Mouse (Mus musculus): ENCODE data around the gene Krt12. TPM values are rescaled to one million over a fixed set of nuclear protein-coding genes. Genes with fewer than 3 reads are reported as not detected.

The Krt12 gene
- polyA plus RNA-seq, 1 experiment from 2014 or later, result not detected

DNA sequence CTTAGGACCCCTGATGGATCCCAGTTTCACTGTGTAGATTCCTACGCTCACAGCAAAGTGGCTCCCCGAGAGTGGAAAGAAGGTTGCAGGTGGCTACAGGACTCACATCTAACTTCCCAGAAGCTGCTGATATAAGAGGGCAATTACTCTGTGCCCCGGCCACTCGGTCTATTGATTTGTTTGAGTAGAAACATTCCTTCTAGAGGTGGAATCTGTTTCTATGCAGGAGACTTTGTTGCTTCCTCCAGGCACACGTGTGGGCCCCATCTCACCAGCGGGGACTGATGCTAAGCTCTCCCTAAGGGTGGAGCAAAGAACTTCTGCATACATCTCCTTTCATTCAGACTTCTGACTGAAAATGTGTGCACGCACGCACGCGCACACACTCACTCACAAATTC, 17.4 kb upstream of the Krt12 start:
- H3K36me3 ChIP-seq (replicated peaks; ENCODE audit: insufficient read depth, low read length), result no peaks in the 10 kb centered on the region
- no peak for DNase-seq
- H3K4me1 ChIP-seq (ENCODE audit: insufficient read depth), result peaks cover 3% of the 10 kb centered on the region; the same call in 1 of the 2 replicates
- no peak overlapping the region for H3K9ac ChIP-seq (replicated peaks)
- TF ChIP-seq EP300 (IDR thresholded peaks at IDR 0.05; ENCODE audit: low read depth) (no peak), CTCF (IDR thresholded peaks at IDR 0.05; ENCODE audit: low read depth) (no peak)
- no peak overlapping the region for H3K4me3 ChIP-seq (ENCODE audit: low read depth, low read length)
- no peak for ATAC-seq
- no peak overlapping the region for H3K27ac ChIP-seq (ENCODE audit: low read depth)
- 56% methylated on average over 10 of the region's 10 CpGs for WGBS (ENCODE audit: insufficient replicate concordance)
- H3K4me2 ChIP-seq (ENCODE audit: low read depth, low read length), result no peak overlapping the region
- no peaks in the 10 kb centered on the region for H3K27me3 ChIP-seq (ENCODE audit: insufficient read depth, low read length)
- H3K9me3 ChIP-seq (ENCODE audit: low read length), result no peaks in the 10 kb centered on the region

DNA sequence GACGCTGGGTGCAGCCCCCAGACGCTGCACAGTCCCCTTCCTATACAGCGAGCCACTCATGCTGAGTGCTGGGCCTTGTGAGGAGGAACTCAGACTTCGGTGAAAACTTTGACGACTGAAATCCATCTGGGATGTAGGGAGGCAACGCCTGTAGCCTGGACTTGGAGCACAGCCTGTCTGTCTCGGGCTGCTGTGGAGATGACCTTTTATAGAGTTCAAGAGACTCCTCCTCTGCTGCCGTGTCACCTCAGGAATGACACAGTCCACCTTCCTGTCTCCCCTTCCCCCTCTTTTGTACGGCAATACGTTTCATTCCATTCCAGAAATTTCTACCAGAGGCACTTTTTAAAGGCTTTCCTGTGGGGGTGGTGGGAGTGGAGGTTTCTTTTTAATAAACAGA, 15.9 kb upstream of the Krt12 start, which contains the start of gene Krt20:
Gene Krt20, minus strand, starts transcription at position 179 of the 400 bp plus-strand sequence.
- Histone ChIP-seq H3K27ac (ENCODE audit: low read depth) (peak within 1 kb of the TSS; percentile 44; the same call in 1 of the 2 replicates), H3K4me3 (ENCODE audit: low read depth, low read length) (peak within 1 kb of the TSS; percentile 42), H3K9ac (replicated peaks) (peak within 1 kb of the TSS; percentile 54), H3K4me1 (ENCODE audit: insufficient read depth) (peaks cover 3% of the 10 kb centered on the region; the same call in 1 of the 2 replicates), H3K36me3 (replicated peaks; ENCODE audit: insufficient read depth, low read length) (no peaks in the 10 kb centered on the region), H3K27me3 (ENCODE audit: insufficient read depth, low read length) (no peaks in the 10 kb centered on the region), H3K9me3 (ENCODE audit: low read length) (no peaks in the 10 kb centered on the region), H3K4me2 (ENCODE audit: low read depth, low read length) (peak within 1 kb of the TSS; percentile 65)
- DNase-seq (peak; percentile 31), ATAC-seq (peak; percentile 76; the same call in 1 of the 2 replicates)
- TF ChIP-seq EP300 (IDR thresholded peaks at IDR 0.05; ENCODE audit: low read depth) (no peak), CTCF (IDR thresholded peaks at IDR 0.05; ENCODE audit: low read depth) (no peak)
- WGBS (ENCODE audit: insufficient replicate concordance), result 42% methylated on average over 10 of the region's 10 CpGs

DNA sequence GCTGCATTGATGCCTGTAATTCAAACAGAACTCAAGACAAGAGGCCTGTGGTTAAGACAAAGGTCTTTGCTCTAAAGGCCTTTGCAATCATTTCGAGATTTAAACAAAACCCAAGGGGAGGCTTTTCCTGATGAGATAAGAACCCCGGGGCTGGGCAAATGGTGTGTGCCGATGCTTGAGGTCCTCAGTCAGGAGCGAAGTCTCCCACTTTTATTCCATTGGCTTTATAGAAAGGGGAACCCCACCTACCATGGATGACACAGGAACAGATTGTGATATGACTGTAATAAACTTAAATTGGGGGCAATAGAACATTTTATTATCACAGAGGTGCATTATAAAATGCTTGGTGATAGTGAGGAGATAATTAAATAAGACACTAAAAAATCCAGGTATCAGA, 14.6 kb upstream of the Krt12 start:
- ATAC-seq, result no peak
- H3K27ac ChIP-seq (ENCODE audit: low read depth), result no peak overlapping the region
- no peak overlapping the region for H3K4me3 ChIP-seq (ENCODE audit: low read depth, low read length)
- WGBS (ENCODE audit: insufficient replicate concordance), result 52% methylated on average over 4 of the region's 4 CpGs
- no peak for DNase-seq
- no peaks in the 10 kb centered on the region for H3K27me3 ChIP-seq (ENCODE audit: insufficient read depth, low read length)
- H3K36me3 ChIP-seq (replicated peaks; ENCODE audit: insufficient read depth, low read length), result no peaks in the 10 kb centered on the region
- peak overlapping the region; percentile 38 for H3K4me2 ChIP-seq (ENCODE audit: low read depth, low read length)
- H3K9ac ChIP-seq (replicated peaks), result no peak overlapping the region
- no peak for TF ChIP-seq CTCF (IDR thresholded peaks at IDR 0.05; ENCODE audit: low read depth)
- no peak for TF ChIP-seq EP300 (IDR thresholded peaks at IDR 0.05; ENCODE audit: low read depth)
- H3K4me1 ChIP-seq (ENCODE audit: insufficient read depth), result peaks cover 3% of the 10 kb centered on the region; the same call in 1 of the 2 replicates
- H3K9me3 ChIP-seq (ENCODE audit: low read length), result no peaks in the 10 kb centered on the region

DNA sequence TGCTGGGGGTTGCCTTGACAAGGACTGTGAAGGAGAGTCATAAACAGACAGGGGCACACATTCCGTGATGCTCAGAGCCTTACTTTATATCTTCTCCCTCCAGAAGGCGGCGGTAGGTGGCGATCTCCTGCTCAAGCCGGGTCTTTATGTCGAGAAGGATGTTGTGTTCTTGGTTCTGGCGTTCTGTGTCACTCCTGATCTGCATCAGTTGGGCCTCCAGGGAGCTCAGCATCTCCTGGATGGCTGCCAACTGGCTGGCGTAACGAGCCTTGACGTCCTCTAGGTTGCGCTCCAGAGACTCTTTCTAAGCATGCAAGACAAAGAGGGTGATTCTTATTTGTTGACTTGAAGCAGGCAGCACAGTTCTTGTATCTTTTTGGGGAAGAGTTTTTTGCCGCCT, 8.6 kb upstream of the Krt12 start:
- Histone ChIP-seq H3K36me3 (replicated peaks; ENCODE audit: insufficient read depth, low read length) (no peaks in the 10 kb centered on the region), H3K4me2 (ENCODE audit: low read depth, low read length) (no peak overlapping the region), H3K9me3 (ENCODE audit: low read length) (no peaks in the 10 kb centered on the region), H3K27me3 (ENCODE audit: insufficient read depth, low read length) (no peaks in the 10 kb centered on the region), H3K27ac (ENCODE audit: low read depth) (no peak overlapping the region), H3K4me3 (ENCODE audit: low read depth, low read length) (no peak overlapping the region), H3K9ac (replicated peaks) (no peak overlapping the region), H3K4me1 (ENCODE audit: insufficient read depth) (no peaks in the 10 kb centered on the region)
- no peak for ATAC-seq
- 55% methylated on average over 12 of the region's 12 CpGs for WGBS (ENCODE audit: insufficient replicate concordance)
- TF ChIP-seq CTCF (IDR thresholded peaks at IDR 0.05; ENCODE audit: low read depth), result peak; percentile 30
- TF ChIP-seq EP300 (IDR thresholded peaks at IDR 0.05; ENCODE audit: low read depth), result no peak
- DNase-seq, result peak; percentile 38

DNA sequence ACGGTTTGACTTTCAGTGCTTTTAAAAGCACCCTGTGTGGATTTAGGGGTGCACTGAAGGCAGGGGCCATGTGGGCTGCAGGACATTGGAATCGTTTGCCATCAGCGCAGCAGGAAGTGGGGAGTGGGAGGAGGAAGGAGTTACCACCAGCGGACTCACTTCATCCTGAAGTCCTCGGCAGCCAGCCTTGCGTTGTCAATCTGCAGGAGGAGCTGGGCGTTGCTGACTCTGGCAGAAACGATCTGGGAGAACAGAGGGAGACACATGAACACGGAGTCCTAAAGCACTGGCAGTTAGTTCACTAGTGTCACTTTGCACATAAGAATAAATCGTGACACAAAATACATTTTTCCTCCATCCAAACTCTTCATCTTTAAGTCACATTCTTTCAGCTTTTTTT, 1.5 kb downstream of the Krt12 start:
- no peak for TF ChIP-seq EP300 (IDR thresholded peaks at IDR 0.05; ENCODE audit: low read depth)
- TF ChIP-seq CTCF (IDR thresholded peaks at IDR 0.05; ENCODE audit: low read depth), result no peak
- no peaks in the 10 kb centered on the region for H3K36me3 ChIP-seq (replicated peaks; ENCODE audit: insufficient read depth, low read length)
- H3K4me2 ChIP-seq (ENCODE audit: low read depth, low read length), result no peak overlapping the region

DNA sequence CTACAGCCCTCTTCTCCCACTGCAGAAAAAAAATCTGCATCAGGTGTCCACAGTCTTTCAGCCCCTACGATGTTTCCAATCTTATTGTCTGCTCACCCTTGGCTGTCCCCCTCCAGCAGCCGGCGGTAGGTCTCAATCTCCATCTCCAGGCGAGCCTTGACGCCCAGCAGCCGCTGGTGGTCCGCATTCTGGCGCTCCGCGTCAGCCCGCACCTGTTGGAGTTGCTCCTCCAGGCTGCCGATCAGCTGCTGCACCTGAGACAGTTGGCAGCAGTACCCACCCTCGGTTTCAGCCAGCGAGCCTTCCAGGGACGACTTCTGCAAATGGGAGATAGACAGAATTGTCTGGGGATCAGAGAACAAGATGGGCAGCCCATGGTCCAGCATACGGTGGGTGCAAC, 4.2 kb downstream of the Krt12 start:
- no peaks in the 10 kb centered on the region for H3K4me1 ChIP-seq (ENCODE audit: insufficient read depth)
- H3K27me3 ChIP-seq (ENCODE audit: insufficient read depth, low read length), result no peaks in the 10 kb centered on the region
- H3K4me2 ChIP-seq (ENCODE audit: low read depth, low read length), result no peak overlapping the region
- no peaks in the 10 kb centered on the region for H3K36me3 ChIP-seq (replicated peaks; ENCODE audit: insufficient read depth, low read length)
- H3K9me3 ChIP-seq (ENCODE audit: low read length), result no peaks in the 10 kb centered on the region
- H3K9ac ChIP-seq (replicated peaks), result no peak overlapping the region
- H3K27ac ChIP-seq (ENCODE audit: low read depth), result no peak overlapping the region
- no peak for TF ChIP-seq CTCF (IDR thresholded peaks at IDR 0.05; ENCODE audit: low read depth)
- TF ChIP-seq EP300 (IDR thresholded peaks at IDR 0.05; ENCODE audit: low read depth), result no peak
- DNase-seq (no peak), ATAC-seq (no peak)
- H3K4me3 ChIP-seq (ENCODE audit: low read depth, low read length), result no peak overlapping the region
- 65% methylated on average over 16 of the region's 16 CpGs for WGBS (ENCODE audit: insufficient replicate concordance)

More for the DNA sequence above, 1.5 kb downstream of the Krt12 start:
- DNase-seq, result no peak
- Histone ChIP-seq H3K9ac (replicated peaks) (no peak overlapping the region), H3K27me3 (ENCODE audit: insufficient read depth, low read length) (no peaks in the 10 kb centered on the region), H3K4me3 (ENCODE audit: low read depth, low read length) (no peak overlapping the region), H3K9me3 (ENCODE audit: low read length) (no peaks in the 10 kb centered on the region), H3K27ac (ENCODE audit: low read depth) (no peak overlapping the region), H3K4me1 (ENCODE audit: insufficient read depth) (no peaks in the 10 kb centered on the region)
- ATAC-seq, result no peak
- WGBS (ENCODE audit: insufficient replicate concordance), result 35% methylated on average over 10 of the region's 10 CpGs

DNA sequence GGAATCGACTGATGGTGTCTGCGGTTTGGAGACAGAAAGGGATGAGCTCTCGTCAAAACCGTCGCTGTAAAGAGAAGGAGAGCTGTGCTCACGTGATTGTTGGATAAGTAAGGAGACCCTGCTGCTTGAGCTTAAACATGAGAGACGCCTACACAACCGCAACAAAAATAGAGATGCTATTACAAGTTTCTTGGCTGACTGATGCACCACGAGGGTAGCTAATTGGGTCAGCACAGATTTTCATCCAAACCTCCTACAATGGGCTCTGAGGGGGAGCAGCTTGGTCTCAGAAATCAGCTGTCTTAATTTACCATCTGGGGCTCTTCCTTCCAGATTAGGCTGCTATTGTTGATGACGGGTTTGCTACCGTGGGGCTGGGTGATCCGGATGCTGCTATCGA, 5.2 kb downstream of the Krt12 start:
- H3K9ac ChIP-seq (replicated peaks), result no peak overlapping the region
- no peak overlapping the region for H3K4me2 ChIP-seq (ENCODE audit: low read depth, low read length)
- no peaks in the 10 kb centered on the region for H3K36me3 ChIP-seq (replicated peaks; ENCODE audit: insufficient read depth, low read length)
- no peaks in the 10 kb centered on the region for H3K9me3 ChIP-seq (ENCODE audit: low read length)
- H3K4me3 ChIP-seq (ENCODE audit: low read depth, low read length), result no peak overlapping the region
- H3K4me1 ChIP-seq (ENCODE audit: insufficient read depth), result no peaks in the 10 kb centered on the region
- TF ChIP-seq CTCF (IDR thresholded peaks at IDR 0.05; ENCODE audit: low read depth) (no peak), EP300 (IDR thresholded peaks at IDR 0.05; ENCODE audit: low read depth) (no peak)
- WGBS (ENCODE audit: insufficient replicate concordance), result 80% methylated on average over 13 of the region's 13 CpGs
- no peak for DNase-seq
- ATAC-seq, result no peak
- H3K27ac ChIP-seq (ENCODE audit: low read depth), result no peak overlapping the region
- H3K27me3 ChIP-seq (ENCODE audit: insufficient read depth, low read length), result no peaks in the 10 kb centered on the region

All from liver, postnatal 0 days (tissue).